Mouse (Mus musculus) regulatory T cell (primary cell): ENCODE results near the gene Pla2g12a.

Source experiments
- in situ Hi-C: fragments of 300-600 bp; cut with MboI, MseI; formaldehyde crosslinking; loops from one replicate; pipeline ENCODE4 v1.15.1; 2025; ENCODE audit warnings: high pct_unique_total_duplicates

Gene Pla2g12a

DNA sequence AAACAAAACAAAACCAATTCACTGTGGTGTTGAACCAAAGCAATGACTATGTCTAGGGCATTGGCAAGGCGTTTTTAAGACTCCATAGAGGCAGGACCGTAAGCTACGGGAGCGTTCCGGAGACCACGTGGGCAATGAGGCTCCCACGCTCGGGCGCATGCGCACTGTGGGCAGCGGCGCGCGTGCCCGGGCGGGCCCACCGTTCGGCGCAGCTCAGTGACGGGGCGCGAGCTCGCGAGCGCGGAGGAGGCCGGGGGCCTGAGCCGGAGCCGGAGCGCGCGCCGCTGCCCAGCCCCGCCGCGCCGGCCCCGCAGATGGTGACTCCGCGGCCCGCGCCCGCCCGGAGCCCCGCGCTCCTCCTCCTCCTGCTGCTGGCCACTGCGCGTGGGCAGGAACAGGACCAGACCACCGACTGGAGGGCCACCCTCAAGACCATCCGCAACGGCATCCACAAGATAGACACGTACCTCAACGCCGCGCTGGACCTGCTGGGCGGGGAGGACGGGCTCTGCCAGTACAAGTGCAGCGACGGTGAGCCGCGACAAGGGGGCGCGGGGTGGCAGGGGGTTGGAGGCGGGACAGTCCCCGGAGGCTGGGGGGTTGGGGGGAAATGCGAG lies at the start of gene Pla2g12a:
Pla2g12a (plus strand) TSS at position 202 of the 617 bp plus-strand sequence.
- in situ Hi-C loops: no loop called here

DNA sequence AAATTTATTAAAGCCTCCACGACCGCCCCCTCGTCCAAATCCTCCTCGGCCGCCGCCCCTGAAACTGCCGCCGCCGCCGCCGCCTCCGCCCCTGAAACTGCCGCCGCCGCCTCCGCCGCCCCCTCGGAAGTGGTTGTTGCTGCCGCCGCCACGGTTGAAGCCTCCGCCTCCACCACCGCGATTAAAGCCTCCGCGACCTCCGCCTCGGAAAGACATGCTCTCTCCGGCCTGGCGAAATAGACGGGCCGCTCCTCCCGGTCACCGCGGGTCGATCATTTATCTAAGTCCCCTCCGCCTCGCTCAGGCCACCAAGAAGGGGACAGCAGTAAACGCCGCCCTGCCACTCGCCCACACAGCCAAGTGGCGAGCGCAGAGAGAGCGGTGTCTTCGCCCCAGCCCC lies 47.8 kb upstream of the Pla2g12a start:
- in situ Hi-C loops: no loop called here

DNA sequence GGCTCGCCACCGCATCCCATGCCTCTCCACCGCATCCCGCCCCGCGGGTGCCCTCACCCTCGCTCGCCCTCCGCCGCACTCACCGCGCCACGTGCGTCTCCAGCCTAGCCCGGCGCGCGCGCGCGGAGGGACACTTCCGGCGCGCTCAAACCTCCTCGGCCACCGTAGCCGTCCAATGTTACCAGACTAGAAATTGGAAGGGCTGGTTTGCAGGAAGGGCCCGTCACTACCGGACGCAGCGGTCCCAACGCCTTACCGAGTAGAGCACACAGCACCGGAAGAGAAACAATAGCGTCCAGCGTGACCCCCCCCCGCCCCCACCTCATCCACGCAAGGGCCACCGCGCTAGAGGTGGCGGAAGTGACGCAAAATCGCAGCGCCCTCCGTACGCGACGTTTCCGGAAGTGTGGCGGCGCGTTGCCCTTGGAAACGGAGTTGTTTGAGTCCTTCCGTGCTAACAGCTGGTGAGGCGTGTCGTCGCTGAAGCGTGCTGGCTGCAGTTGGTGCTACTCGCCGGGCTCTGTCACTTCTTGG lies 47.3 kb upstream of the Pla2g12a start, which contains the start of gene Gar1:
Gar1 (minus strand) TSS at position 362 of the 534 bp plus-strand sequence.
- in situ Hi-C loops: no loop called here

DNA sequence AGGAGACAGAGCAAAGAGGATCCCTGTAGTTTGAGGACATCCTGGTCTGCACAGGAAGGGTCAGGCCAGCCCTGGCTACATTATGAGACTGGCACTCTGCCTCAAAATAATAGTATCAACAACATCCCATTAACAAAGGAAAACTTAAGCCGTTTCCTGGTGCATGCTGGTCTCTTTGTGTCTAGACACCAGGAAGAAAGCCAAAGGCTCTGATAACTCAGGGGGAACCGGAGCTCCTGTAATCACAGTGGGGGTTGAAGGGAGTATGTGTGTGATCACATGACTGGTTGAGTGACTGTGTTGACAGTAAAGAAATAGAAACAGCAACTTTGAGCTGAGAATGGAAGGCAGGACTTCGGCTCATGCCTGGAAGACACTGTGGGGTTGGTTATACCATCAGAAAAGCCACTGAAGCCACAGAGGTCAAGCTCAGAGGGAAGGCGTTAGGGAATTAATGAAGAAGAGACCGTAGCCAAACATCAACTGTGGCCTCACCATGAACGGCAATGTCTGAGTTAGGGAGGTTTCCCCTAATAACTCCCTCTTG lies 42.9 kb upstream of the Pla2g12a start, which contains the start of gene Cfi:
Cfi (plus strand) TSS at position 497 of the 547 bp plus-strand sequence.
- in situ Hi-C loops: loop anchor here (5.0 kb wide), 1 partner anchor 237 kb away; no protein-coding TSS in a partner anchor

DNA sequence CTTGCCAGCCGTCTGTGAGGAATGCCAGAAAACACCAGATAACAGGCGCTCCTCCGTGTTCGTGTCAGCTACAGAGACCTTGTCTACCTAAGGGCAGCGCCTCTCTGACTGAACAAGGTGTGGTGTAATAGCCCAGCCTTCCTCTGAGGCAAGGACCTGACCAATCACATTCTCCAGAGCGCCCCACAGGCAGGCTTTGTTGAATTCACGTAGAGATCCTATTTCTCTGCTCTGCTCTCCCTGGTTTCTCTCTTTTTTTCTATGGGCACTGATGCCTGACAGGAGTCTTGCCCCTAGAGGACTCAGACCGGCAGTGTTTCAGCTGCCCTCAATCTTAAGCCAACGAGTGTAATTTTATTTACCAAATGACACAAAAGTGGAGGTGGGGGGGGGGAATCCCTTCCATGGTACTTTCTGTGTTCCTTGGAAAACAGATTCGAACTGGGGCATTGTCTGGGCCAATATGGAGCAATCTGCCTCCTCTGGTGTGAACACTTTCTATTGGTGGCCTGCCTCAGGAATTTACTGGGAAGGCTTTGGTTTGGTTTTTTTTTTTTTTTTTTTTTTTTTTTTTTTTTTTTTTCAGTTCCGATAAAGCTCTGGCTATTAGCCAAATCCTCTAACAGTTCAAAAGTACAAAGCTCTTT lies 42.2 kb upstream of the Pla2g12a start:
- in situ Hi-C loops: loop anchor here (5.0 kb wide), 1 partner anchor 236 kb away; no protein-coding TSS in a partner anchor

DNA sequence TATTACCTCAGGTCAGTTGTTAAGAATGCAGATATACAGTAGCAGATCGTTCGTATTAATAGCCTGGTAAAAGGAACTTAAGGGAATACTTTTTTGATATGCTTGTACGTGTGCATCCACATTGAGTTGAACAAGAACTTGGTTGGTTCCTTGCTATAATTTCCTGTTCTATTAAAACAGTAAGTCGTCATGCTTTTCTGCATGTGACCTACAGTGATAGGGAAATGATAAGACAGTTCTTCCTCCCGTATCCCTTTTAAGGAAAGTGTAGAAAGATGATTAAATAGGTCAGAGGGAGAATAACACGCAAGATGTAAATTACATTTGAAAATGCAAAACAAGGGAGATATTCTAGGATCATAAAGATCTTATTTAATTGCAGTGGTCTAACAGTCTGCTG lies 41.4 kb upstream of the Pla2g12a start:
- in situ Hi-C loops: loop anchor here (5.0 kb wide), 1 partner anchor 235 kb away; no protein-coding TSS in a partner anchor

DNA sequence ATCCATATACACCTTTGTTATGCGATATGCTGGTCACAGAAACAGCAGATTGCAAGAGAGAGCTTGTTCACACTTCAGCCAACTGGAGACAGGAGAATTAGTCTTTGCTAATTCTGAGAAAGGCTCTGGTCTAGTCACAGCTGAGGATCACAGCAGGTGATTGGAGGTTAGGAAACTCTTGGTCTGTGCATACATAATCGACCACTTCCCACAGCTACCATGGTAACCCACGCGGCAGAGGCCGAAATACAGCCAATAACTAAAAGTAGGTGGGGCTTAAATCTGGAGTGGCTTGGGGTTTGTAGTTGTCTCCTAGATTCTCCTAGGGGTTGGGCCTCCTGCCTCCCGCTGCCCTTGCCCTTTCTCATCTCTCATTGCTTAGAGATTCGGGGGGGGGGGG lies 40.4 kb upstream of the Pla2g12a start:
- in situ Hi-C loops: loop anchor here (5.0 kb wide), 1 partner anchor 234 kb away; no protein-coding TSS in a partner anchor

DNA sequence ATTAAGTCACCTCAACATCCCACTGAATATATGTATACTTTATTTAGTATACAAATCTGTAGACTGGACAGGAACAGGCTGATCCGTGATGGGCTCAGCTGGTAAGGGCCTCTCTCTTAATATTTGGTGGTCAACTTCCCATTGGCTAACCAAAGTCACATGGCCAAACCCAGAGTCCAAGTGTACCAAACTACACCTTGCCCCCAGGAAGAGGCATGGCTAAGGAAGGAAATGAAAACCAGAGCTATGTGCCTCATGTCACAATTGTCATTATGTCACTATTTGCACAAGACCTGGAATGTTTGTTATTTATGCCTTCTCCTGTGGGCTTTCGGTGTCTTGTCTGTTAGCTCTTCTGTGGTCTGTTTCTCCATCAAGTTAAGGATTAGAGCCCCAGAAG lies 32.5 kb upstream of the Pla2g12a start:
- in situ Hi-C loops: no loop called here

DNA sequence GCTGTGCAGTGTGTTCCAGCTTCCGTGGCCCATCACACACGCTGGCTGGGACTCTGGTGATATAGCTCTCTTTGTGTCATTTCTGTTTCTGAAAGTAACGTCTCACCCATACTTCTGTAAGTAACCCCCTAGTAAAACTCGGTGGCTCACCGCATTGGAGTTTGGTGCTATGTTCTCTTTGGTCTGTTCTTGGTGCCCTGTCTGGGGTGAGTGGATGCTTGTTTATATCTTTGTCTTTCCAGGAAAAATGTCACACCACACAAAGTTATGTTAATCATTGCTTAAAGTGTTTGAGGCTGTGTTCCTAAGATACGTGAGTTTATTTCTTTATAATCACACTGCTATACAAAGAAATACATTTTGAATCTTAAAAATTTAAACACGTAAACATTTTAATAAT lies 31.6 kb upstream of the Pla2g12a start:
- in situ Hi-C loops: no loop called here

DNA sequence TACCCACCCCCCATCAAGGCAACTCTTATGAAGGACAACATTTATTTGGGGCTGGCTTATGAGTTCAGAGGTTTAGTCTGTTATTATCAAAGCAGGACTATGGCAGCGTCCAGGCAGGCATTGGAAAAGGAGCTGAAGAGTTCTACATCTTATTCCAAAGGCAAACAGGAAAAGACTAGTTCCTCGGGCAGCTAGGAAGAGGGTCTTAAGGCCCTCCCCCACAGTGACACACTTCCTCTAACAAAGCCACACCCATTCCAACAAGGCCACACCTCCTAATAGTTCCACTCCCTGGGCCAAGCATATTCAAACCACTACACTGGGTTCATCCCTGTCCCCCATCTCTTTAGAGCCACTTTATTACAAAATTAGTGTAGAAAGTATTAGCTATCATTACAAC lies 15.8 kb upstream of the Pla2g12a start:
- in situ Hi-C loops: loop anchor here (25.0 kb wide), 1 partner anchor 825 kb away; no protein-coding TSS in a partner anchor

DNA sequence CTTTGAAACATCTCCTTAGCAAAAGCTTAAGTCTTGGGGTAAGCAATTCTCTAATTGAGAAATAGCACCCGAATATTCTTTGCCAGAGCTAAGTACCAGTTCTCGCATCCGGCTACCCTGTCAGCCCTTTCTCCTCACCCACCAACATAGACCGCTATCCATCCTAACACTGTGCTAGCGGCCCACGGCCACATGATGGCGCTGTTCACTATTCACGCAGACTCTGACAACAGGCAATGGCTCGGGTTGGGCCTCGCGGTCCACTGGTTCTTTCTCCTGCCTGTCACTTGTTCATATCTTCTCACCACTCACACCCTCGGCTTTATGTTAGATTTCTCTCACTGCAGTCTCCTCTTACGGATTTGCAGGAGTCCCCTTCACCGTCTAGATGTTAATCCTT lies 14.7 kb upstream of the Pla2g12a start:
- in situ Hi-C loops: loop anchor here (25.0 kb wide), 1 partner anchor 824 kb away; no protein-coding TSS in a partner anchor

DNA sequence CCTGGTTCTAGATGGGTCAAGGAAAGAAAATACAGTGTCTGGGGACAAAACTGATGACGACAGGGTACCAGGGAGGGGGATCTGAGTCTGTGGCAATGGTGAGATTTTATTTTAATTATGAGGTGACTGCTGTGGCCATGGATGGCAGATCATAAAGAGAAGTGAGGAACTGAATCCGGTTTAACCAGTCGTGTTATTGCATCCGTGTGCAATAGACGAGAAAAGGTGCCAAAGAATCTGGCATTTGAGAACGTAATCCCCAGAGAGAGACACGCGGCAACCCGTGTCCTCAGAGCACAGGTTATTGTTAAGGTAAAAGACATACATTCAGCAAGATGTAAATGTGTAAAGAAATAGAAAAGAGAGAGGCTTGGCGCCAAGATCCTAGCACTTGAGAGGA lies 1.1 kb upstream of the Pla2g12a start:
- in situ Hi-C loops: no loop called here

DNA sequence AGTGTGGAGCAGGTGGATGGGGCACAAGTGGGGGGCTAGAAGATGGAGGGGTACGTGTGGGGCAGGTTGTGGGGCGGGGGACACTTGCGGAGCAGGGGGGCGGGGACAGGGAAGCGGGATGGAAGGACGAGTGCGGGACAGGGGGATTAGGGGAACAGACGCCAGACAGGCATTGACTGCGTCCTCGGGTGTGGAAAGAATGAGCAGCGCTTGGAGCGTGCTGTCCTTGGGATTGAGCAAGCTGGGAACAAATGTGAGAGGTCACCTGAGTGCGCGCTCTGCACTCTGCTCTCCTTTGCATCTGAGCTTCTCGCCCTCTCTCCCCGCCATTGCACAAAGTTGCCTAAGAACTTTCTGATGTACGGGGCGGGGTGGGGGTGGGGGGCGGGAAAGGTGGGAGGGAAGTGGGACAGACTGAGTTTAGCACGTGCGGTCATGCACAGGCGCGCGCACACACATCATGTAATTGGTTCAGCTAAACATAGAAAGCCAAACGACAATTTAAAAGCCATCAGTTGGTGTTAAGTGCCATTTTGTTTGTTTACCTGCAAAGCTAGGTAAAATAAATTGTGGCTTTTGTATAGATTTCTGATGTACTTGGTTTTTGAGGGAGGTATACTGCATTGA lies 838 bp downstream of the Pla2g12a start:
- in situ Hi-C loops: no loop called here

DNA sequence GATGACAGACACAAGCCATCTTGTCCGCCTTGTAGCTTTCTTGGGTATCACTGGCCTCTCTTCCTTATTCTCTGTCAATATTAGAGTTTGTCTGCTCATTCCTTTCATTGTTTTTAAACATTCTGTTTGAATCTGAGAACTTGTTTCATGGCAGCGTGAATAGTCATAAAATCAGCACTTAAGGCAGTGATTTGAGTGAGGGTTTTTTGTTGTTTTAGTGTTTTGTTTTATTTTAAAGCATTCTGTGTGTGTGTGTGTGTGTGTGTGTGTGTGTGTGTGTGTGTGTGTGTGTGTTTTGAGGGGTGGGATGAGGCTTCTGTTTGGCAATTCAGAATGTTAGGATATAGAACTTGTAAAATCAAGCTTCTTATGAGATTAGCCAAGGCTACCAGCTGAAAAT lies 1.5 kb downstream of the Pla2g12a start:
- in situ Hi-C loops: no loop called here

DNA sequence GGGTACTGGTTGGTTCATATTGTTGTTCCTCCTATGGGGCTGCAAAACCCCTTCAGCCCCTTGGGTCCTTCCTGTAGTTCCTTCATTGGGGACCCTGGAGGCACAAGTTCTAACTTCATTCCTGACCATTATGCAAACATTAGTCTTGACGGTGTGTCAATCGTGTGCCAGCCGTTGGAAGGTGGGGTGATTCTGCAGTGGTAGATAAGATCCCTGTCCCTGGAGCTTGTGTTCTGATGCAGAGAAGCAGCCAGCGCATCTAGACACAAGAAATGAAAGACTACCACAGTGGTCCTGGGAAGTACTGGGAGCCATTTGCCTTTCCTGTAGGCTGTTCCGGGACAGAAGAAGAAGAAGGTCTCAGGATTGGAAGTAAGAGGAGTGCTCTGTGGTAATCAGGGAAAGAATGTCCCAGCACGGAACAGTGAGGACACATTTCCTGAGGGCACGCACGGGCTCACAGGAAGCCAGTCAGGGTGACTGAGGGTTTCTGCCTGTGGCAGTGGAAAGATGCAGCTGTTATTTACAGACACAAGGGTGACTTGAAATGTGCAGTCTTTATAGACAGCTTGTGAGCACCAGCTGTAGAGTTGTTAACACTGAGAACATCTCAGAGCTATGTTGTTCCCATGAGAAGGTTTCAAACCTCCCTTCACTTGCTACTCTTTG lies 2.7 kb downstream of the Pla2g12a start:
- in situ Hi-C loops: no loop called here

DNA sequence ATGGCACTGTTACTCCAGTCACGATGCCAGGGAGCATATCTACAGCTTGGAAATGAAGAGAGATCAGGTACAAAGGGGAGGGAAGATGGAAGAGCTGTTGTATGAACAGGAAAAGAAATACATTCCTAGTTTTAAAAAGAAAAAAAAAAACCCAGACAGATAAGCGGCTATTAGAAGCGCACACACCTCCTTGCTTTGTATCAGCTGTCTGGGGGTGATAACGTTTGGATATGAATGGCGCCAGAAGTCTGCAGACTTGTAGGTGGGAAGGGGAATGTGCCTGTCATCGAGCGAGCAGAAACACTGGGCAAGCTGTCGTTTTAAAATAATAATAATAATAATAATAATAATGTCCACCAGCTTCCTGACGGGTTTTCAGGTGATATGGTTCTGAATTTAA lies 7.2 kb downstream of the Pla2g12a start:
- in situ Hi-C loops: no loop called here

DNA sequence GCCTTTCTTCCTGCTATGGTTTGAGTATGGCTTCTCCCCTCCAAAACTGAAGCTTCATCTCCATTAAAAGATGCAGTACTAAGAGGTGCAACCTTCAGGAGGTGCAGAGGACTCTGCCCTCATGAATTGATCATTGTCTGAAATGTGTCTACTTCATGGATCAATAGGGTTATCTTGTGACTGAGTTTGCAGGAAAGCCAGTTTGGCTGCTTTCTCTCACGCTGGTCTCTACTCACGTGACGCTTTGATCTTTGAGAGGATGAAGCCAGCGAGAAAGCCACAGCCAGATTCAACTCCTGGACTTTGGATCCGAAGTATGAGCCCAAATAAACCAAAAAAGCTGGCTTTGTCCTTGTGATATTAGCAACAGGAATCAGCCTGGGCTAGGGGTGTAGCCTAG lies 8.0 kb downstream of the Pla2g12a start:
- in situ Hi-C loops: no loop called here

DNA sequence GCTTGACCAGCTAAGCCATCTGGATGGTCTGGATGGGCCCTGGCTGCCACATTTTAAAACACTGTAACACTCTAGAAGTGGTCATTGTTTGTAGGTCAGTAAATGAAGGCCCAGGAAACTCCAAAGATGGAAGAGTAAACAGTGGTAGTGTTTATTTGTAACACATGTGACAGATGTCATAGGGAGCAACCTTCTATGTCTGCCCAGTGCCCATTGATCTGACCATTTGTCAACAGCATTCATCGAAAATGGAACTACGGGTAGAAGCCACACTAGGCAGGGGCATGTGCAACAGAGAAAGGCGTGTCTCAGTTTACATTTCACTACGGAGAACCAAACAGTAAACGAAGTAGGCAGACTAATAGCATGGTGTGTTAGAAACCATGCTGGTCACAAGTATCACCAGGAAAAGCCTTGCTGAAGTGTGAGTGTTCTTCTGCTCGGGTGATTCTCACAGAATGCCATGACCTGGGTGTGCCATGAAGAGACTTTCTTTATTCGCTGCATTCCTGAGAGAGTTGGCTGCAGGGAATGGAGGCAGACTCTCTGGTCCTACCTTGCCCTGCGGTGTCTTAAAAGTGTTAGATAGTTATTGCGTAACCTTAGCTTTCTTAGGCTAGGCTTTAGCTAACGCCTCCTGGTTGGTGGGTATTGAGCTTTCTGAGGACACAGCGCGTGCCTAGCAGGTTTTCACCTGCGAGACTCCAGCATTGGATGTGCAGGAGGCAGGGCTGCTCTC lies 9.5 kb downstream of the Pla2g12a start:
- in situ Hi-C loops: no loop called here

DNA sequence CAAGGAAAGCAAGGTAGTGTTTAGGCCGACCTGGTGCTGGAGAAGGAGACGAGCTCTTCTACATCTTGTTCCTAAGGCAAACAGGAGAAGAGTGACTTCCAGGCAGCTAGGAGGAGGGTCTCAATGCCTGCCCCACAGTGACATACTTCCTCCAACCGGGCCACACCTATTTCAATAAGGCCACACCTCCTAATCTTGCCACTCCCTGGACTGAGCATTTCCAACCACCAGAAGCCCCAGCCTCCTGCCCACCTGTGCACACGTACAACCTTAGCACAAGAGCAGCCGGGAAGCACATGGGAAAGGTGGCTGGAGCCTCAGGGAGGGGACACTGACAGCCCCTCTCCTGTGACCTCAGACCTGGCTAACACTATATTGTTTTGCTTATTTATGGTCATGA lies 13.6 kb downstream of the Pla2g12a start:
- in situ Hi-C loops: loop anchor here (10.0 kb wide), 1 partner anchor 933 kb away; no protein-coding TSS in a partner anchor

DNA sequence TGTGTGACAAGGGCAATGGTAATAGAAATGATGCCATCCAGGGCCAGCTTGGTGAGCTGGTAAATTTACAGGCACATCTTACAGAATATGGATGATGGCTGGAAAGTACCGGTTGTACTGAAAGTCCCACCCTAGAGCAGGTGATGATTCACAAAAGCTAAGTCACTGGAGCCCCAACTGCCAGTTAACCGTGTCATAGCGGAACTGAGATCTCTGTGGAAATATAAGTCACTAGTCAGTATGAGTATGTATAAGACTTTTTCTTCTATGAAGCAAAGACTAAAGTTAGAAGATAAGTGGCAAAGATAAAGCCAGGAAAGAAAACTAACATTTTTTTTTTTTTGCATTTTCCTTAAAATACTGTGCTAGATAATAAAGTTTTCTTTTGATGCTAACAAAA lies 14.7 kb downstream of the Pla2g12a start:
- in situ Hi-C loops: loop anchor here (10.0 kb wide), 1 partner anchor 932 kb away; no protein-coding TSS in a partner anchor
